Mouse (Mus musculus) left cerebral cortex, postnatal 10 days (tissue): Measurements from ENCODE around the gene Asb15. TPM values are rescaled to one million over a fixed set of nuclear protein-coding genes. Genes with fewer than 3 reads are reported as not detected.

Experiments used
- DNase-seq, 2 experiments: peaks; one replicate each; pipeline ENCODE4 v3.0.0; 2021 to 2022; ENCODE audit warnings: low spot score in 2 of 2, mixed read lengths in 1 of 2; ENCODE audit errors: extremely low spot score in 1 of 2
- intact Hi-C: fragments of 180-260 bp; cut with DNase I; formaldehyde crosslinking; loops from one replicate; pipeline ENCODE4 v1.15.1; 2025
- total RNA-seq, 2 experiments: library from RNA; stranded (reverse); gene quantifications; 2 replicates each; pipeline ENCODE4 v1.2.3; 2021

The Asb15 gene
- total RNA-seq, 2 experiments from 2014 or later, result not detected

DNA sequence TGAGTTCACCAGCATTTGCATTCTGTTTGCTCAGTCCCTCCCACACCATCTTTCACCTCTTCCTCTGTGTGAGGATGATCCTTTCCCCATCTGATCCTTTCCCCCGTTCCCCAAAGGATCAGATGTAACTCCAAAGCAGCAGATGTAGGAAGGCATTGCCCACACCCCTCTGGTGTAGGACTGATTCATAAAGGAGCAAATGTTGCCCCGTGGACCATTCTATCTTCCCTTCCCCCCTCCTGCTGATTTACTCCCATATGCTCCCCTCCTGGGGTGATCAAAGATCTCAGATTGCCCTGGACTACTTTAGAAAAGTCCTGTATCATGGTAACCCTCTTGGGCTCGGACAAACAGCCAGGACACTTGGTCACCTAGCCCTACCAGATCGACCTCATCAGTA lies 72.8 kb downstream of the Asb15 start:
- intact Hi-C loops, result no loop called here
- no peak for DNase-seq

DNA sequence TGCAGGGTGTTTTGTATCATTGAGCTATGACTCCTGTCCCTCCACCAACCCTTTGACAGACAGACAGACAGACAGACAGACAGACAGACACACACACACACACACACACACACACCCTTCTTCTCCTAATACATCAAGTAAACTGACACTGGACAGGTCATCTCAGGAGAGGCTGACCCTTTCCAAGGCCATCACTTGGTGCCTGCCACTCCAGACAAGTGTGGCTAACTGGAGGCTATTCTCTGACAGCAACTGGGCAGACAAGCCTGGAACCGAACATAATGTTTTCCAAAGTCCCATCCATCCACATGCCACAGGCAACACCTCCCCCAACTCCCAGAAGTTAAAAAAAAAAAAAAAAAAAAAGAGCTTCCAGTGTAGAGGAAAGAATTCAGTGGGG lies 73.7 kb downstream of the Asb15 start:
- intact Hi-C loops, result no loop called here

DNA sequence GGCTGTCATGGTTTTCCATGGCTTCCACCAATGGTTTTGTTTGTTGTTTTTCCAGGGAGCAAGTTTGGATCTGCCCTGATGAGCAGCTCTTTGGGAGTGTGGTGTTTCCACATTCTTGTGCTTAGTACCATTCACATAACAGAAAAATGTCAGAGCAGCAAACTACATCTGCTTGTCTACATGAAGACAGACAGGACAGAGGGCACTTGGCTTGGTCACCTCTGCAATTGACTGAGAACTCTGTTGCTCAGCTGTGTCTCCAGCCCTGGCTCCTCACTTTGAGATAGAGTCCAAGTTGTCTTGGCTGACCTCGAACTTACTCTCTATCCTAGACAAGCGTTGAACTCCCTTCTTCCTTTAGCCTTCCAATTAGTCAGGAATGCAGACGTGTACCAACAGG lies 74.4 kb downstream of the Asb15 start:
- DNase-seq, result no peak
- intact Hi-C loops, result no loop called here

More for the DNA sequence above, 73.7 kb downstream of the Asb15 start:
- no peak for DNase-seq

DNA sequence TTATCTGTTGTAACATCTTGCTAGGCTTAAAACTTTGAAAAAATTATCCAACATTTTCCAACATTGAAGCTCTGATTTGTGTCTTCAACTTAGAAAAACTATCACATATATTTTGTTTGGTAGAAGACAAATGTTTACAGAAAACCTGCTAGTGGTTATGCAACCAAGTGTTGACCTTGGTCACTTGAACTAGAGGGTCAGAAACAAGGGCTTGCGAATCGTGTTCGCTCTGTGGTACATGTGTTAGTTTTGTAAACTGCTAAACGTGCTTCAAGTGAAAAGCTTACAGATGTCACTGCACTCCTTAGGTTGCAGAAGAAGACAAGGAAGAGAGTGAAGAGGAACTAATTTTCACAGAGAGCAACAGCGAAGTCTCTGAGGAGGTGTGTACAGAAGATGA lies 75.0 kb downstream of the Asb15 start:
- no peak for DNase-seq
- intact Hi-C loops, result no loop called here

DNA sequence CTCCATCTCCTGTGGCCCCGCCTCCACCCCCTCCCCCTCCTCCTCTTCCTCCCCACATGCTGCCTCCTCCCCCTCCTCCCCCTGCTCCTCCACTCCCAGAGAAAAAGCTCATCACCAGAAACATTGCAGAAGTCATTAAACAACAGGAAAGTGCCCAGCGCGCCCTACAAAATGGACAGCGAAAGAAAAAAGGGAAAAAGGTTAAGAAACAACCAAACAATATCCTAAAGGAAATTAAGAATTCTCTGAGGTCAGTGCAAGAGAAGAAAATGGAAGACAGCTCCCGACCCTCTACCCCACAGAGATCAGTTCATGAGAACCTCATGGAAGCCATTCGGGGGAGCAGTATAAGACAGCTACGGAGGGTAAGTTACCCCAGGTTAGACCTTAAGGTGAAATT lies 76.3 kb downstream of the Asb15 start:
- no peak for DNase-seq

DNA sequence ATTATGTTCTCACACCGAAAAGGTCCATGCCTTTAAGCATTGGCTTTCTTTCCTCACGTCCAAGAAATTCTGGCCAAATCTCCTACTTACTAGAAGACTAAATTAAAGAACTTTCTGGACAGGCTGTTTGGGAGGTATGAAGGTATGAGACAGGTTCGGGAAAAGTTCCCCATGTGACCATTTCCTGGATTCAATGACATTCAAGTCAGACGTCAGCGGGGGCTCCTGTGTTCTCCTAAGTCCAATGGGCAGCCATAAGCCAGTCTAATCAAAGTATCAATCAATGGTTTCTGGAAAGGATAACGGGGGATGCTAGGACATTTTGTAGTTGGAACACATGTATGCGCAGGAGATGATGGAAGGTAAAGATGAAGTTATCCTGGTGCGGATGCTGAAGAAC lies 77.7 kb downstream of the Asb15 start:
- intact Hi-C loops, result no loop called here
- DNase-seq, result no peak

More for the DNA sequence above, 76.3 kb downstream of the Asb15 start:
- intact Hi-C loops, result no loop called here

DNA sequence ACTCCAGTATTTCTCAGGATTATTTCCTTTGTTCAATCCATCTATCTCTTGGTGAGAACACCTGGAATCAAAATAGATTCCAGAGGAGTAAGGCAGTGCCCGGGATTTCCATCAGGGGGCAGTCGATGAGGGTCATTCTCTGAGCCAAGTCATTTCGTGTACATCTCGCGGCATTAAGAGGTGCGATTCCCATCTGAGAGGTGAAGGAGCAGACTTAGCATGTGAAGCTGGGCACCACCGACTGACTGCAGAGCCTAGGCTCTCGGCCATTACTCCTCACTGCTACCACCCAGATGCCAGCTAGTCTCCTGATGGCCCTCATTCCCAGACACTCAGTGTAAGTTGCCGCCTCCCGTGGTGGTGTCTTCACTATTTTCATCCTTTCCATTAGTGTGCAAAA lies 78.6 kb downstream of the Asb15 start:
- intact Hi-C loops, result no loop called here
- no peak for DNase-seq

DNA sequence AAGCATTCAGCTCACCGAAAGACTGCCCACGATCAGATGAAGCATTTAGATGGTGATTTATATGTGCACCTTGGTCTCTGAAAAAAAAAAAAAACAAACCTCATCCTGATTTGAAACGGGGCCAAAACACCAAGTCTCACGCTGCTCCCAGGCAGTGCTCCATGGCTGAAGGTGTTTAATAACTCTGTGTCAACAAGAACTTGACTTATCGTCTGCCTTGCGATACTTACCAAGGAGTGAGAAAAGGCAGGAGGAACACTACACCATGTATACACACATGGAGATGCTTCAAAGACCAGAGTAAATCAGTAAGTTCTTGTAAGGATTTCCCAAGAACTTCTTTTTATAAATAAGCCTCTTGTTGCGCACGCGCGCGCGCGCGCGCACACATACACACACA lies 79.6 kb downstream of the Asb15 start:
- no peak for DNase-seq
- intact Hi-C loops, result no loop called here

DNA sequence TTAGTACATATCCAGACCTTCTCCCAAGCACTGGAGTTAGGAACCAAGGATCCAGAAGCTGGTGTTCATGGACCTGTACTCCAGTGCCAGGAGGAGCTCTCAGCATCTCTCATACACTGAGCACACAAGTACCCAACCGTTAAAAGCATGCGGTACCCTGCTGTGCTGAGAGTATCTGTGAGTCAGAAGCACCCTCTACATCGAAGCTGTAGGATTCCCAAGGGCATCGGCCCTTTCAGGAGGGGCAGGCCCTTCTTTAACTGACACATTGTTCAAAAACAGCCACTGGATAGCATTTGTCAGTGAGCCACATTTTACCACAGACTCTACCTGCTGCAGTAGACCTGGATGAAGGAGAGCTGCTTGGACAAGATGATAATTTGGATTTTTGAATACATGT lies 80.2 kb downstream of the Asb15 start:
- intact Hi-C loops, result no loop called here
- DNase-seq, result no peak

DNA sequence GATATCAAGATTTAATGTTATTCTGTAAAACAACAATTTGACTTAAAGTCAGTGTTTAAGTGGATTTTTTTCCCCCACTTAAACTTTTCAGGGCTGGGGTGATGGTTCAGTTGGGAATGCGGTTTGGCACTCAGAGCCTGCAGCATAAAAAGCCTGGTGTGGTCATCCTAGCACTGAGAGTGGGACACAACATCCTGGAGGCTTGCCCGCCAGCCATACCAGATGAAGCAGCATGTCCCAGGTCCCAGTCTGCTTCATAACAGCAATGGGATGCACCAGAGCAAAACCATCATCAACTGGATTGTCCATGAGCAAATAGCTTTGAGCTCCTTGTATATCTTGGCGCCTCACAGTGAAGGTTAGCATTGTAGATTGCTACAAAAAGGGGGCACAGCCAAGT lies 80.7 kb downstream of the Asb15 start:
- intact Hi-C loops, result no loop called here
- DNase-seq, result no peak

DNA sequence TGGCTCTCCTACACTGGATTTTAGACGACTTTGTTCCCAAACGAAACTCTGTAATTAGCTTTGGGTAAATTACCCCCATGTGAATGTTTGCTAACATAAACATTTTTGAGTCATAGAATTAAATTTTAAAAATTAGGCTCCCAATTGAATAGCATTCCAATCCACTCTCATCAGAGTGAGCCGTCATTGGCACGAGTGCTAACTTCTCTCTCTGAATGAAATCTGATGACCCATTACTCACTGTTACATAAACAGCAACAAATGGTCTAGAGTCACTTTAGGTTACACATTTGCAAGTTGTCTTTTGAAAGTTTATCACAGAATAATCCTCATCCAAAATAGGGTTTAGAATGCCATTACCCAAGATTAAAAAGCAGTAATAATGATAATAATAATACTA lies 81.6 kb downstream of the Asb15 start:
- intact Hi-C loops, result no loop called here
- no peak for DNase-seq

DNA sequence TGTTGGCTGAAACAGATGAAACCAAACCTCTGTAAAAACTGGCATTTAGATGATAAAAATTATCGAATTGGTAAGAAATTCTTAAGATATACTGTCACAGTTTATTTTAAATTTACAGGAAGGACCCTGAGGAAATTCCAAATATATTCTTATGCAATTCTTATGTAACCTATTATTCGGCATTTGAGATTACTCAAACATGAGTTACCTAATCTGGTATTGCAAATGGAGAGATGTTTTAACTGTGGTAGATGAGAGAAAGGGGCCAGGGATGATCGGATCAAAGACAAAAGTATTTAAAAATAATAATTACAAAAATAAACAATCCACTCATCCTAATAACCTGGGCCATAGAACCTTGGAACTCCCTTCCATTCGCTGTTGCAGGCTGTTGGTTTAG lies 82.4 kb downstream of the Asb15 start:
- intact Hi-C loops, result no loop called here
- DNase-seq, result no peak

DNA sequence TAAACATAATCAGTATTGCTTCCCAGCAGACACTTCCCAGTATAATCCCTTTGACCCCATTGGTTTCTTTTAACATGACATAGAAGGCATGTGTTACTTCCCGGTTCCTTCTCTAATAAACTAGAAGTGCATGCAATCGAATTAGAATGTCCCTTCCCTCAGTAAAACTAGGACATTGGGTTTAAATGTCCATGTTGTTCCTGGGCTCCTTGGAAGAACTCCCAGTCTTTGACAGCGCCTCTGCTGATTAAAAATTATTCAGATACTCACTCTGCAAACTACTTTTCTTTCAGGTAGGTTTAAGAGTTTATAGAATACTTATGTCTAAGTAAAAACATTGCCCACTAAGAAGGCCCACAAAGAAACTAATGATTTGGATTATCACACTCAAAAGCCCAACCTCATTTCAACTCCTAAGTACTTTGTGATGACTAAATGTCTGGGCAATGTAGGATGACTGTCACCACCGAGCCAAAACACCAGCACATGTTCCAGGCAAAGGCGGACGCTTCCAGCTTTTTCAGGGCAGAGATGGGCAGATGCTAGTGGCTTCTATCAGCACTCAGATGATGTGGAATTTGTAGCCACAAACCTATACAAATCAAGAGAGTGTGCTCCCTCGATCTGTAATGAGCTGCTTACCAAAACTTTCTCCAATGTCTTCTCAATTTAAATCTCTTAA lies 84.3 kb downstream of the Asb15 start:
- DNase-seq, result no peak
- intact Hi-C loops, result no loop called here

DNA sequence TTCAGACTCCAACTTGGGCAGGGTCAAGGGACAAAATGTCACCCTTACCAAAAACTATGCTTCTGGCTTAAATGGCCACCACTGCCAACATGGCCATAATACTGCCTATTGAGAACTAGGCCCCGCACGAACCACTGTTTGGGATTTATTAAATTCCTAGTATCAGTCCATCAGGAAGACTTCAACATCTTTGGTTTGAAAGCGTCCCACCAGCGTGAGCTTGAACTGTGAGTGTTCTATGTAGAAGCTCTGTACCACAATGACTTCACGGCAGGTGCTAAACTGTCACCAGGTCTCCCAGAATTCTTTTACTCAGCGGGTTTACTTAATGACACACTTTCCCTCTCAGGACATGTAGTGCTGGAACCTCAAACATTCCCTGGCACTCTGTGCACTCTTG lies 85.4 kb downstream of the Asb15 start:
- intact Hi-C loops, result no loop called here
- no peak for DNase-seq

DNA sequence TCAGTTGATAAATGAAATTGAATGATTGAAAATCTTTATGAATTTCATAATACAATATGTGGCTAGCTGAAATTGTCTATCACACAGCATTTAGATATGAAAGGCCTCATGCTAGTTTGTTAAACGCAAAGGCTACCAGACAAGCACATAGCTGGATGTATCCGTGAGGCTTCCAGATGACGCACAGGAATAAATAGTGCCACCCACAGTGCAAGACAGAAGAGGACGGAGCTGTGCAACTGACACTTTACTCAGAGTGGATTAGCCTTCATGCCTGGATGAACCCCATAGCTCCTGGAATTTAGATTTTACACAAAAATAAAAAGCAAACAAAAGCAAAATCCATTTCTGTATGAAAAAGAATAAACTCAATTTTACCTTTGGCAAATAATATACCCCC lies 86.0 kb downstream of the Asb15 start:
- DNase-seq, result no peak
- intact Hi-C loops, result no loop called here

DNA sequence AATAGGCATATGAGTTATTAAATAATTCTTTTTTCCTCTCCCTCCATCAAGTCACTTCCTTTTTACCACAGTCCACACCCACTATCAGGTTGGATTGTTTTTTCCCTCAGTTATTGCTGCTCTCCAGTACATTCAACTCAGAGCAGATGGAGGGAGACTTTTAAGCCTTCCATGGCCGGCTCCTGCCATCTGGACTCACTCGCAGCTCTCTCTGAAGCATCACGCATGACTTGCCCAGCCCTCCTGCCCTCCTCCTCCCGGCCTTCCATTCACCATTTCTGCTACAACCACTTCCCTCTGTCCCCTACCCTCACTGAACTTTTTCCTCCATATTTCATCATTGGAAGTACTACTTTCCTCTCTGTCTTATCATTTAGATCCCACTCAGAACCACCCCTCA lies 88.8 kb downstream of the Asb15 start:
- DNase-seq, result no peak
- intact Hi-C loops, result no loop called here

DNA sequence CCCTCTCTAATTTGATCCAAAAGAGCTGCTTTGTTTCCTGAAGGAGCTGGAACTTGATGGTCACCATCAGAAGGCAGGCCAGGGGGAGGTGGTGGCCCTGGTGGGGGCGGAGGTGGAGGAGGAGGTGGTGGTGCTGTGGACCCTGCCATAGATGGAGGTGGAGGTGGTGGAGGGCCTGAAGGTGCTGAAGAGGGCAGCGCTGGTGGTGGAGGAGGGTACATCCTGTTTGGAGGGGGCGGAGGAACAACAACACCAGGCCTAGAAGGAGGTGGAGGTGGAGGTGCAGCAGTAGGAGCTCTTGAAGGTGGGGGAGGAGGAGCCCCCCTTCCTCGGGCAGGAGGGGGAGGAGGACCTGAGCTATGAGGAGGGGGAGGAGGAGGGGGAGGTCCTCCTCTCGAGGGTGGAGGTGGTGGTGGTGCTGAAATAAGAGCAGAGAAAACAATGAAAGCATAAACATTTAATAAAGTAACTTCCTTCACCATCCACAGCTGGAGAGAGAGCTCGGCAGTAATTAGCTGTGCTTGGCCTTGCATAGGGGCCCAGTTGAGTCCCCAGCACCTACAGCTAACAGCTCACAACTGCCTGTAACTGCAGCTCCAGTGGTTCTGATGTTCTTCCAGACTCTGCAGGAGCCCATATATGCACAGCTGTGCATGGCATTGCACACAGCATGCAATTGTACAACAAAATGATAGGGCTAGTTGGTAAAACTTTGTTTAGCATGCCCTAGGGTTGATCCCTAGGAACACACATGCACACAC lies 91.5 kb downstream of the Asb15 start:
- intact Hi-C loops, result no loop called here

DNA sequence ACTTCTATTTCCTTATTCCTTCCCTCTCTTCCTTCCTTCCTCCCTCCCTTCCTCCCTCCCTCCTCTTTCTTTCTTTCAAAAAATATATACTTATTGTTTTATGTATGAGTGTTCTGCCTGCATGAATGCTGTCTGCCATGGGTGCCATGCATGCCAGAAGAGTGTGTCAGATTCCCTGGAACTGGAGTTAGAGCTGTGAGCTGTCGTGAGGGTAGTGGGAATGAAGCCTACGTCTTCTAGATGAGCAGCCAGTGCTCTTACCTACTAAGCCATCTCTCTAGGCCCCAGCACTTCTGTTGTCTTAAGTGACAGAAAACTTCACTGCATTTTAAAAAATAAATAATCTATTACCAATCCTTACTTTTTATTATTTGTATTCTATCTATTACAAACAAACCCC lies 93.0 kb downstream of the Asb15 start:
- intact Hi-C loops, result no loop called here
- DNase-seq, result no peak

More for the DNA sequence above, 91.5 kb downstream of the Asb15 start:
- no peak for DNase-seq

DNA sequence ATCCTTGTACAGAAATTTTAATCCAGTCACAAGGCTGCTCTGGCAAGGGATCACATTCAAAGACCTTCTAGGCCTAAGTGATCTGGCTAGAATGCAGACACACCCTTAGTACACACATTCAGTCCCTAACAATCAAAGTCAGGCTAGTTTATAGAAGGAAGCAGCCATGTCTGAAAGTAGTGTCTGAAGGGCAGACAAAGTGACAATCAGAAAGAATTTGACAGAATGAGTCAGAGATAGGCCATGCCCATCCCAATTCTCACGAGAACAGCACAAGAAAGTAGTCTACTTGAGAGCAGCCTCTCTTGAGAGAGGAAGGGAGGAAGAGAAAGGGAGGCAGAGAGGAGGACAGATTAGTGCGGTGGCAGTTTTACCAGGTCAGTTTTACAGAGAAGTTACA lies 94.2 kb downstream of the Asb15 start:
- no peak for DNase-seq
- intact Hi-C loops, result no loop called here
